Mouse (Mus musculus) midbrain, embryonic 14.5 days (tissue): ENCODE results near the gene Ubap1. TPM values are rescaled to one million over a fixed set of nuclear protein-coding genes. Genes with fewer than 3 reads are reported as not detected.
A peak's percentile ranks its signal among the peaks of the same experiment; 100 is the strongest.

Source experiments
- ATAC-seq: fragments of 200-750 bp; cut with Nextera tagmentation; 2 replicates; pipeline ENCODE4 v1.8.0; 2017; ENCODE audit warnings: moderate number of reproducible peaks, moderate library complexity; ENCODE audit not compliant: low FRiP score, low TSS enrichment
- DNase-seq: peaks from one replicate; pipeline ENCODE4 v3.0.0-alpha.2; 2015
- H3K27ac ChIP-seq: fragments of 300-500 bp; sonication (generic); replicated peaks from 2 replicates; pipeline ENCODE4 v1.5.1; 2014; ENCODE audit warnings: mild to moderate bottlenecking, low read depth, low read length, moderate library complexity
- H3K27me3 ChIP-seq: fragments of 300-500 bp; sonication (generic); 2 replicates; pipeline ENCODE4 v1.6.1; 2014; ENCODE audit warnings: low read length, control low read depth, mixed read lengths; ENCODE audit not compliant: control insufficient read depth, insufficient read depth
- H3K36me3 ChIP-seq: fragments of 300-500 bp; sonication (generic); 2 replicates; pipeline ENCODE4 v1.6.1; 2014; ENCODE audit warnings: low read length, control low read depth; ENCODE audit not compliant: control insufficient read depth, insufficient read depth
- H3K4me1 ChIP-seq: fragments of 300-500 bp; sonication (generic); 2 replicates; pipeline ENCODE4 v1.6.1; 2014; ENCODE audit warnings: mild to moderate bottlenecking, antibody characterized with exemption, low read length, control low read depth; ENCODE audit not compliant: control insufficient read depth, insufficient read depth
- H3K4me2 ChIP-seq: fragments of 300-500 bp; sonication (generic); 2 replicates; pipeline ENCODE4 v1.6.1; 2014; ENCODE audit warnings: mild to moderate bottlenecking, low read length, moderate library complexity
- H3K4me3 ChIP-seq: fragments of 300-500 bp; sonication (generic); replicated peaks from 2 replicates; pipeline ENCODE4 v1.5.1; 2014; ENCODE audit warnings: low read depth, low read length
- H3K9ac ChIP-seq: fragments of 300-500 bp; sonication (generic); replicated peaks from 2 replicates; pipeline ENCODE4 v1.6.1; 2014; ENCODE audit warnings: mild to moderate bottlenecking, low read length, moderate library complexity
- H3K9me3 ChIP-seq: fragments of 300-500 bp; sonication (generic); 2 replicates; pipeline ENCODE4 v1.6.1; 2016; ENCODE audit warnings: low read length, control low read depth, mixed read lengths; ENCODE audit not compliant: control insufficient read depth
- WGBS: fragments of 180-500 bp; shearing (Covaris S2); extraction: QIAGEN DNeasy Blood & Tissue Kit; methylation state at CpG from one replicate; pipeline ENCODE4 v1.1.7; 2014; 5-methylcytosine and 5-hydroxymethylcytosine counted together
- polyA plus RNA-seq: library from polyadenylated mRNA; unstranded; fragments of >200 nt; fragmentation: Nextera tagmentation; extraction: Ambion mirVana; gene quantifications from 2 replicates; pipeline ENCODE4 v1.2.1, GENCODE M21; 2014

The Ubap1 gene
- polyA plus RNA-seq, 1 experiment from 2014 or later, result 77.2 TPM

DNA sequence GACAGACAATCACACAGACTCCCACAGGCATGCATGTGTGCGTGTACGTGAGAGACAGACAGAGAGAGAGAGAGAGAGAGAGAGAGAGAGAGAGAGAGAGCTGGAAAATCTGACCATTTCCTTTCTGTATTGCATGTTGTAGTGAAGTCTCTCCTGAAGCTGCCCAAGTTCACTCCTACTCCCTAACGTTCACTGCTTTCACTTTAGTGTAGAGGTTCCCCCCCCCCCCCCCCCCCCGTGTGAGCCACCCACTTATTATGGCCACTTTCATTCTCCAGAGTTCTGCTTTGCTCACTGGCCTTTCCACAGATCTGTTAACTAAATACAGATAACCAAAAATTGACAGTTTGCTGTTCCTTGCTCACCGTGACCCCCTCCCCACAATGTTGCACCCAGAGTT lies 957 bp upstream of the Ubap1 start:
- Histone ChIP-seq H3K27me3 (no peaks in the 10 kb centered on the region), H3K4me1 (peaks cover 9% of the 10 kb centered on the region), H3K9me3 (no peaks in the 10 kb centered on the region), H3K4me3 (no peak overlapping the region), H3K36me3 (no peaks in the 10 kb centered on the region), H3K9ac (no peak overlapping the region; the same call in 1 of the 2 replicates), H3K4me2 (peak overlapping the region; percentile 55), H3K27ac (no peak overlapping the region)
- DNase-seq, result no peak
- 55% methylated on average over 4 of the region's 5 CpGs for WGBS
- ATAC-seq, result no peak

DNA sequence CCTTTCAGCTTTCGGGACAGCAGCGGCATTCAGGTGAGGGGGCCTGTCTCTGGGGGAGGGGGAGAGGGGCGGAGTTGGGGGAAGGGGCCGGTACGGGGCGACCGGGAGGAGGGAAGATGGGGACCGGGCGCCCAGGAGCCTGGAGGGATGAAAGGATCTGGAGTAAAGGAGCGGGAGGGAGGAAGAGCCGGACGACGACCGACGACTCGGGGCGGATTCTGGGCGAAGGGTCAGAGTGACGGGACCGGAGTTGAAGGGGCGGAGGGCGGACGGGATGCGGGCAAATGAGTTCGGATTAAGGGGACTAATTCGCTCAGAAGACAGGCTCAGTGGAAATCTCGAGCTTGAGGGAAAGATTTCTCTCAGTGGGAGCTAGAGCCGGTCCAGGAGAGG lies 399 bp downstream of the Ubap1 start:
- DNase-seq (no peak), ATAC-seq (peak; percentile 81)
- WGBS, result 1% methylated on average over 28 of the region's 28 CpGs
- Histone ChIP-seq H3K4me2 (peak overlapping the region; percentile 66), H3K27ac (peak overlapping the region; percentile 97), H3K9me3 (no peaks in the 10 kb centered on the region), H3K27me3 (no peaks in the 10 kb centered on the region), H3K4me3 (peak overlapping the region; percentile 77), H3K36me3 (no peaks in the 10 kb centered on the region), H3K4me1 (peaks cover 9% of the 10 kb centered on the region), H3K9ac (peak overlapping the region; percentile 82)

DNA sequence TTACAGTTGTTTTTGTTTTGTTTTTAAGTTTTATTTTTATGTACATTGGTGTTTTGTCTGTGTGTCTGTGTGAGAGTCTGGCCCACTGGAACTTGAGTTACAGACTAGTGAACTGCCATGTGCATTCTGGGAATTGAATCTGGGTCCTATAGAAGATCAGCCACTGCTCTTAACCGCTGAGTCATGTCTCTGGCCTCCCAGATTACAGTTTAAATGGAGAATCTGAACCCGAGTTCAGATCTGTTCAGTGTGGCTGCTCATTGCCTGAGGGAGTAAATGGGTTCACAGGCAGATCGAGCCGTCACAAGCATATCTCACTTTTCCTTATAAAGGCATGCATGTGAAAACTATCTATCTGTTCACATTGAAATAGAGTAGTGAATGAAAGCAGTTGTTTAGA lies 4.0 kb downstream of the Ubap1 start:
- no peak overlapping the region for H3K9ac ChIP-seq
- DNase-seq (no peak), ATAC-seq (no peak)
- no peak overlapping the region for H3K27ac ChIP-seq
- peaks cover 9% of the 10 kb centered on the region for H3K4me1 ChIP-seq
- H3K27me3 ChIP-seq, result no peaks in the 10 kb centered on the region
- no peak overlapping the region for H3K4me2 ChIP-seq
- 95% methylated on average over 4 of the region's 4 CpGs for WGBS
- no peak overlapping the region for H3K4me3 ChIP-seq
- no peaks in the 10 kb centered on the region for H3K9me3 ChIP-seq
- no peaks in the 10 kb centered on the region for H3K36me3 ChIP-seq

DNA sequence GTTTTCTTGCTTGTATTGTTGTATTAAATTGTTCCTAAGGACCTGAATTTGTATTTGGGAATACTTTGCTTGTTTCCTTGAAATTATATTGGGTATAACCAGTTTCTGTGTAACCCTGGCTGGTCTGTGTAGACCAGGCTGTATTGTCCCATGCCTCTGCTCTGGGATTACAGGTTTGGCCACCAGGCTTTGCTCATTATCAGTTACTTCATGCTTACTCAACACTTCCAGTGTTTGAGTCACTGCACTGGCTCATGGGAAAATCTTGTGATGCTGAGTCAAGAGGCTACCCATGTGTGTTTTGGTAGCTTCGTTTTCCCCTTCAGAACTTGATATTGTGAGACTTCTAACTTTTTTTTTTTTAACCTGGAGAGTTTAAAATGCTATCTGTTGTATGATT lies 4.5 kb downstream of the Ubap1 start:
- Histone ChIP-seq H3K27me3 (no peaks in the 10 kb centered on the region), H3K4me3 (no peak overlapping the region), H3K36me3 (no peaks in the 10 kb centered on the region), H3K9ac (no peak overlapping the region), H3K4me2 (no peak overlapping the region), H3K4me1 (peaks cover 6% of the 10 kb centered on the region), H3K9me3 (no peaks in the 10 kb centered on the region), H3K27ac (no peak overlapping the region)
- 98% methylated on average over 1 of the region's 1 CpGs for WGBS
- no peak for DNase-seq
- ATAC-seq, result no peak

DNA sequence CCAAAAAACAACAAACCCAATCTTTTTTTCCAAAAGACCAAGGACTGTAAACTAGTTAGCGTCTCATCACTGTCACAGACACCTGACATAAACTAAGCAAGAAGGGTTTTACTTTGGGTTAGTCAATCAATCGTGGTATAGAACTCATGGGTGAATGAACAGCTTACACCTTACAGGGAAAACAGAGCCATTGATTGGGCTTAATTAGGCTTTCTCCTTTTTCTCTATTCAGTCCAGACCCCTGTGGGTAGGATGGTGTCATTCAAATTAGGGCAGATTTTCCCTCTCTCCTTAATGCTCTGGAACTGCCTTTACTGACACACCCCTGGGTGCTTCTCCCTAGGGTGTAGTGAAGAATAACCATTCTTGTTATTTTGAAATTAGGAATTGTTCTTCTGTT lies 8.4 kb downstream of the Ubap1 start:
- Histone ChIP-seq H3K4me1 (no peaks in the 10 kb centered on the region), H3K36me3 (no peaks in the 10 kb centered on the region), H3K27ac (no peak overlapping the region), H3K27me3 (no peaks in the 10 kb centered on the region), H3K4me3 (no peak overlapping the region), H3K9ac (no peak overlapping the region), H3K4me2 (no peak overlapping the region), H3K9me3 (no peaks in the 10 kb centered on the region)
- WGBS, result 45% methylated on average over 2 of the region's 2 CpGs
- ATAC-seq (no peak), DNase-seq (no peak)

DNA sequence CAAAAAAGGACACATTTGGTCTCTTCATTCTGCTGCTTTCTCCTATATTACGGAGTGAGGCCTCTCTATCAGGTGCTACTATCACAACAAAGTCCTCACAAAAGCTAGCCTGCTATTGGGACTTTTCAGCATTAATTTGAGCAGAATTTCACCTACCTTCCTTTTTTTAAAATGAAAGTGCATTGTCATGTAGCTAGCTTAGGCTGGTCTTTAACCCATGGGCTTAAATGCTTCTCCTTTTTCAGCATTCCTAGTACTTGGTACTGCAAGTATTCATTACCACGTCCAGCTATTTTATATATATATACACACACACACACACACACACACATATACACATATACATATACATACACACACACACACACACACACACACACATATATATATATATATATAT lies 9.9 kb downstream of the Ubap1 start:
- Histone ChIP-seq H3K9me3 (no peaks in the 10 kb centered on the region), H3K4me2 (no peak overlapping the region), H3K36me3 (no peaks in the 10 kb centered on the region), H3K27me3 (no peaks in the 10 kb centered on the region), H3K27ac (no peak overlapping the region), H3K4me1 (no peaks in the 10 kb centered on the region), H3K4me3 (no peak overlapping the region), H3K9ac (no peak overlapping the region)
- WGBS, result 87% methylated on average over 2 of the region's 2 CpGs
- ATAC-seq, result no peak
- DNase-seq, result no peak

DNA sequence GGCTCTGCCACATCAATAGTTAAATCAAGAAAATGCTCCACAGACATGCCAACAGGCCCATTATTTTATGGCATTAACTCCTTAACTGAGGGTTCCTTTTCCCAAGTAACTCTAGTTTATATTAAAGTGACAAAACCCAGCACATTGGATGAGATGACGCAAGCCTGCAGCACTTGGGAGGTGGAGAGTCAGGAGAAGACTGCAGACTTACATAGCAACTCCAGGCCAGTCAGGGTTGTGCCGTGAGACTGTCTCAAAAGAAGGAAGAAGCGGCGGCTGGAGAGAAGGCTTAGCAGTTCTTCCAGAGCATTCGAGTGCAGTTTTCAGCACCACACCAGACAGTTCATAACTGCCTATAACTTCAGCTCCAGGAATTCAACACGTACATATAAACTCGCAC lies 10.6 kb downstream of the Ubap1 start:
- H3K9me3 ChIP-seq, result no peaks in the 10 kb centered on the region
- no peak for ATAC-seq
- H3K4me3 ChIP-seq, result no peak overlapping the region
- DNase-seq, result no peak
- WGBS, result 93% methylated on average over 7 of the region's 7 CpGs
- H3K36me3 ChIP-seq, result no peaks in the 10 kb centered on the region
- H3K4me1 ChIP-seq, result no peaks in the 10 kb centered on the region
- H3K27ac ChIP-seq, result no peak overlapping the region
- H3K27me3 ChIP-seq, result no peaks in the 10 kb centered on the region
- no peak overlapping the region for H3K4me2 ChIP-seq
- no peak overlapping the region for H3K9ac ChIP-seq

DNA sequence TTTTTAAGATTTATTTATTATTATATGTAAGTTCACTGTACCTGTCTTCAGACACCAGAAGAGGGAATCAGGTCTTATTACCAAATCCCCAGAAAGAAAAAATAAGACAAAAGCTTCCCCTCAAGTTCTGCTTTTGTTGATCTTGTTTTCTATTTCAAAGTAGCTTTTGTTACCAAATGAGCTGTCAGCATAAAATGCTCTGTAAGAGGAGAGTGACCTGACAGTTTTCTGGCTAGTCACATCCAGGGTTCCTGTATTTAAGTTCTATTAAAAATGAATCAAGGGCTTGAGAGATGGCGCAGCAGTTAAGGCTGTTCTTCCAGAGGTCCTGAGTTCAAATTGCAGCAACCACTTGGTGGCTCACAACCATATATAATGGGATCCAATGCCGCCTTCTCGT lies 12.3 kb downstream of the Ubap1 start:
- no peak overlapping the region for H3K4me2 ChIP-seq
- no peaks in the 10 kb centered on the region for H3K36me3 ChIP-seq
- no peaks in the 10 kb centered on the region for H3K27me3 ChIP-seq
- no peak for DNase-seq
- 96% methylated on average over 3 of the region's 3 CpGs for WGBS
- no peak overlapping the region for H3K9ac ChIP-seq
- no peaks in the 10 kb centered on the region for H3K4me1 ChIP-seq
- H3K27ac ChIP-seq, result no peak overlapping the region
- no peak overlapping the region for H3K4me3 ChIP-seq
- H3K9me3 ChIP-seq, result no peaks in the 10 kb centered on the region
- ATAC-seq, result no peak

DNA sequence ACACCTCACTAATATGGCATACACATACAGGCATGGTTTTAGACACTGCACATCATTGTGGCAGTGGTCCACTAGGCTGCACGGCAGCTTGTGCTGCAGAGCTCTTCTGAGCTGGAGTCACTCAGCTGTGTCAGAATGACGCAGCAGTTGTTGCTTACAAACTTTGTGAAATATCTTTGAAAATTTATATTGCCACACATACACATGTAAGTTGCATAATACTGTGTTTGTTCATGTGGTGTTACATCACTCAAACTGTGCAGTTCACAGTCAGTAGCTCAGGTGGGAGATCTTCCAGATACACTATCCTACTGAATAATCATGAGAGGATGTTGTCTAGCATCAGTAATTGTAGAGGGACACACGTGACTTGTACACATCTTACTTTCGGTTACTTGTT lies 19.4 kb downstream of the Ubap1 start:
- Histone ChIP-seq H3K9me3 (no peaks in the 10 kb centered on the region), H3K27ac (no peak overlapping the region), H3K36me3 (peaks cover 30% of the 10 kb centered on the region), H3K4me2 (no peak overlapping the region), H3K4me3 (no peak overlapping the region), H3K4me1 (no peaks in the 10 kb centered on the region), H3K9ac (no peak overlapping the region), H3K27me3 (no peaks in the 10 kb centered on the region)
- DNase-seq (no peak), ATAC-seq (no peak)
- WGBS, result 92% methylated on average over 4 of the region's 4 CpGs
